In the genomic region with DNA sequence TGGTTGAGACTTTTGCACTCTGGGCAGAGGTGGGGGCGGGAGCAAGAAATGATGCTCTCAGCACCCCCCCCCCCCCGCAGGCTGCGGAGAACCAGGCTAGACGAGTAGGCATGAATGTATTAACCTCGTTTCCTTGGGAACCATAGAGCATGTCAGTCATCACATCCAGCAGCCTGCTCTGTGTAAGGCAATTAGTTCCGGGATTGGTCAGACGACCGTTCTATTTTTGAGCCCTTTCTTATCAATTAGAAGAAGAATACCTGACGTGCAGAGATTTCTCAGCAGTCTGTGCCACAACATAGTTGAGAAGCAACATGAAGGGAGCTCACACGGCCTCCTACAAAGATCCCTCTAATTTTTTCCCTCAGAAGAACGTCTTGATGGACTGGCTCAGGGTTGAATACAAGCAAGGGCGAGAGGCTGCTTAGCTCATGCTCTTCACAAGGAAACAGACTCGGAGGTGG, we compare ENCODE assay signal across 9 mouse cellular contexts. TPM values are rescaled to one million over a fixed set of nuclear protein-coding genes. Genes with fewer than 3 reads are reported as not detected.
DNase-seq lines count a peak whose midpoint lies in the region; ATAC-seq lines count a peak whose summit lies in the region.
"Had no signal": no experiment of that assay in that cellular context is flagged by ENCODE, and none has a peak within 500 bp of the region (broad histone marks: within the 10 kb centered on the region; RNA-seq: fewer than 3 reads in every experiment).

No protein-coding gene starts in this region.

- no peaks in the 10 kb centered on the region for H3K9me3 ChIP-seq in limb, embryonic 11.5 days (ENCODE audit: control insufficient read depth, low read length)
- H3K9me3 ChIP-seq: liver, embryonic 15.5 days had no signal

- no peaks in the 10 kb centered on the region for H3K36me3 ChIP-seq in limb, embryonic 11.5 days (ENCODE audit: control insufficient read depth, insufficient read depth, low read length)
- H3K36me3 ChIP-seq: liver, embryonic 15.5 days had no signal

- no peak overlapping the region for H3K4me2 ChIP-seq in limb, embryonic 11.5 days (ENCODE audit: low read depth, severe bottlenecking)
- H3K4me2 ChIP-seq: liver, embryonic 15.5 days had no signal

- H3K9ac ChIP-seq in limb, embryonic 11.5 days (ENCODE audit: low read length), result no peak overlapping the region
- H3K9ac ChIP-seq: liver, embryonic 15.5 days had no signal

- no peaks in the 10 kb centered on the region for H3K27me3 ChIP-seq in limb, embryonic 11.5 days (ENCODE audit: control insufficient read depth, insufficient read depth, low read length)
- H3K27me3 ChIP-seq: liver, embryonic 15.5 days had no signal

- H3K4me1 ChIP-seq in limb, embryonic 11.5 days (ENCODE audit: control insufficient read depth, insufficient read depth, low read length), result no peaks in the 10 kb centered on the region
- H3K4me1 ChIP-seq: liver, embryonic 15.5 days had no signal

- WGBS in limb, embryonic 11.5 days, result 46% methylated on average over 13 of the region's 13 CpGs

- no peak for ATAC-seq in limb, embryonic 11.5 days (ENCODE audit: insufficient number of reproducible peaks, low FRiP score, low TSS enrichment, low read depth)

- H3K4me3 ChIP-seq in limb, embryonic 11.5 days (ENCODE audit: low read depth, low read length), result no peak overlapping the region
- H3K4me3 ChIP-seq: erythroblast, embryonic 14.5 days; liver, embryonic 15.5 days had no signal

- DNase-seq in right cerebral cortex, adult 2 months (ENCODE audit: low spot score in 2 of 2), result peak; percentile 39 to 49
- DNase-seq in right cerebral cortex, postnatal 4 days, result no peak
- DNase-seq in frontal cortex, postnatal 14 days (ENCODE audit: low spot score in 2 of 2), result peak; percentile 8 to 17
- DNase-seq in limb, embryonic 11.5 days (ENCODE audit: low spot score), result peak; percentile 28
- DNase-seq in gastrocnemius, adult 18-20 months (ENCODE audit: low spot score), result no peak
- DNase-seq in natural killer cell, adult 2 months (ENCODE audit: low spot score in 2 of 2), result no peak
- no peak for DNase-seq in ovary, postnatal 14 days (ENCODE audit: low spot score)

- no peak overlapping the region for H3K27ac ChIP-seq in limb, embryonic 11.5 days (replicated peaks; ENCODE audit: low read depth, low read length)
- H3K27ac ChIP-seq: liver, embryonic 15.5 days had no signal

RNA-seq across cellular contexts. Expression of gene Gpr45, which starts 53.4 kb away (rescaled TPM):
- 12.0 and 12.9 TPM in 2 replicates for polyA plus RNA-seq in limb, embryonic 11.5 days (2014; fragmentation: Nextera tagmentation; extraction: Ambion mirVana)
- total RNA-seq in gastrocnemius, adult 18-20 months (2021), result not detected
- polyA plus RNA-seq: erythroblast, embryonic 14.5 days had no signal

Comparison
In these comparisons a context has a peak if more than half of its experiments do, and no peak if none do; other contexts are left out.
1. DNase-seq: peak in right cerebral cortex, adult 2 months (2 of 2), frontal cortex, postnatal 14 days (2 of 2) and limb, embryonic 11.5 days (single experiment); none in right cerebral cortex, postnatal 4 days (single experiment), gastrocnemius, adult 18-20 months (single experiment), natural killer cell, adult 2 months (0 of 2) and ovary, postnatal 14 days (single experiment).